Mouse (Mus musculus) ovary, postnatal 36 days (tissue): ENCODE measurements around the gene Hvcn1.
"Not testable (repeated sequence)": the region's sequence is repeated elsewhere in the genome, so short reads cannot be mapped to it uniquely, and the experiment has no call there.

Experiments
- DNase-seq: peaks from one replicate; pipeline ENCODE4 v3.0.0; 2022; ENCODE audit warnings: low spot score, mixed read lengths

Gene Hvcn1

DNA sequence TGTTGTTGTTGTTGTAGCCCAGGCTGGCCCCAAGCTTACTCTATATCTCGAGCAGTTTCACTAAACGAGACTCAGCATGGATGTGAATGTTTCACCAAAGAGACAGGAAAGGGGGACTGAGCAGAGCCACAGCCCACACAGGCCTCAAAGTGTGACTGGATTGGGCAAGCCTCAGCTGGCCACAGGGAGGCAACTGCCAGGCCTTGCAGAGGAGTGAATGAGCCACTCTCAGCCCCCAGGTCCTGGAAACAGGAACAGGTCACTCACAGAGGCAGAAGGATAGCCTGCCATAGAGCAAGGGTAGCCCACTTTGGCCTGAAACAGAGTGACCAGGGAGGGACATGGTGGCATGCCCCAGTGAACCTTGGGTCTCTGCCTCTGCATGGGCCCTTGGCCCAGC is 2.4 kb upstream of the Hvcn1 start:
- no peak for DNase-seq

- no peak for DNase-seq
These were observed 2.3 kb downstream of the Hvcn1 start for GRCm38 (mm10) chr5:122208909-122209308.

- DNase-seq: peak; percentile 49
These were observed 3.2 kb downstream of the Hvcn1 start for GRCm38 (mm10) chr5:122209591-122210368.

DNA sequence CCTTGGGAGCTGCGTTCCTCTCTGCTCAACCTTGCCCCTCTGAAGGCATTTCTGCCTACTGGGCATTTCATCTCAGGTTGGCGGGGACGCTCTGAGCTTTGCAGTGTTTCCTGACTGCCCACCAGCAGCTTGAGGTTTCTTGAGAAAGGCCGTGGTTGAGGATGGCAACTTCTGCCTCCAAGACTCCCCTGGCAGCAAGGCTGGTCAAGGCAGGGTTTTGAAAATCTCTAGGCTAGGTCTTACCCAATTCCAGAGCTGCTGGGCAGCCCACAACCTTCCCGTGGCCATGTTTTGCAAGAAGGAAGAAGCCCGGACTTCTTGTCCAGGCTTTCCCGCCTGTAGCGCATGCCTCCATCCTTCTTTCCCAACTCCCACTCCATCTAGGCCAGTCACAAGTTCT is 4.3 kb downstream of the Hvcn1 start:
- DNase-seq: no peak

DNA sequence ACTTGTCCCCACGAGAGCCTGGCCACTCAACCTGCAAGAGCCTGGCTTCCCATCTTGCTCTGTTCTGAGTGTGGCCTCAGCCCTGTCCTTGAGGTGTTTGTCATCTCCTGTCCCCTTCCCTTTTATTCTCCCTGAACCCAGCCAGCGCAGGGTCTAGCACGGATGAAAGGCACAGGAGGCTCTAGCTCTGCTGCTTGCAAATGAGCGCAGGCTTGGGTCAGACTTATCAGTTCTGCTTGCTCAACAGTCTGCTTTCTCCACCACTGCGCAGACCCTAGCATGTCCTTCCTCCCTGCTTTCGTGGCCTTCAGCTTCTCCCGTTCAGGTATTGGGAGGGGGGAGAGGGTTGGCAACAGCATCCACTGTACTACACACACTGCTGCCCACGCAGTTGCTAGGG is 5.5 kb downstream of the Hvcn1 start:
- DNase-seq: no peak

DNA sequence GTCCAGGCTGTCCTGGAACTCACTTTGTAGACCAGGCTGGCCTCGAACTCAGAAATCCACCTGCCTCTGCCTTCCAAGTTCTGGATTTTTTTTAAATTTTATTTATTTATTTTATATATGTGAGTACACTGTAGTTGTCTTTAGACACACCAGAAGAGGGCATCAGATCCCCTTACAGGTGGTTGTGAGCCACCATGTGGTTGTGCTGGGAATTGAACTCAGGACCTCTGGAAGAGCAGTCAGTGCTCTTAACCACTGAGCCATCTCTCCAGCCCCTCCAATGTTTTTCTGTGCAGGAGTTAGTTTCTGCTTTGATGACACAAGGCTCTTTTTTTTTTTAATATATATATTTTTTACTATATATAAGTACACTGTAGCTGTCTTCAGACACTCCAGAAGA is 6.2 kb downstream of the Hvcn1 start:
- not testable (repeated sequence) for DNase-seq

DNA sequence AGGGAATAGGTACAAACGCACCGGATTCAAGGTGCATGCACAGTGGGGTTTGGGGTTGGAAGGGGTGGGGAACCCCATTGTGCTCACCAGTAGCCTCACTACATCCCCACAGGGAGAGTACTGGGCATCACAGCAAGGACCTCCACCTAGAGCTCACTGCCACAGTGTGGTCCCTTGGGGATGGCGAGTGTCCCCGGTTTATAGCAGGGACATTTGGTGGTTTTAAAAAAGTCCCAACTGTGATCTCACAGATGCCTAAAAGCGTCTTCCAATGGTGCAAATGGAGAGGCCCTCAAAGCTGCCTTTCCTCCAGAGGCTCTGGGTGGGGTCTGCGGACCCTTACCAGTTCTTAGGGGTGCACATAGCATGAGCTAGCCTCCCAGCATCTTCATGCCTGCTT is 7.3 kb downstream of the Hvcn1 start:
- no peak for DNase-seq

- DNase-seq: no peak
These were observed 11.0 kb downstream of the Hvcn1 start for GRCm38 (mm10) chr5:122217636-122218035.

DNA sequence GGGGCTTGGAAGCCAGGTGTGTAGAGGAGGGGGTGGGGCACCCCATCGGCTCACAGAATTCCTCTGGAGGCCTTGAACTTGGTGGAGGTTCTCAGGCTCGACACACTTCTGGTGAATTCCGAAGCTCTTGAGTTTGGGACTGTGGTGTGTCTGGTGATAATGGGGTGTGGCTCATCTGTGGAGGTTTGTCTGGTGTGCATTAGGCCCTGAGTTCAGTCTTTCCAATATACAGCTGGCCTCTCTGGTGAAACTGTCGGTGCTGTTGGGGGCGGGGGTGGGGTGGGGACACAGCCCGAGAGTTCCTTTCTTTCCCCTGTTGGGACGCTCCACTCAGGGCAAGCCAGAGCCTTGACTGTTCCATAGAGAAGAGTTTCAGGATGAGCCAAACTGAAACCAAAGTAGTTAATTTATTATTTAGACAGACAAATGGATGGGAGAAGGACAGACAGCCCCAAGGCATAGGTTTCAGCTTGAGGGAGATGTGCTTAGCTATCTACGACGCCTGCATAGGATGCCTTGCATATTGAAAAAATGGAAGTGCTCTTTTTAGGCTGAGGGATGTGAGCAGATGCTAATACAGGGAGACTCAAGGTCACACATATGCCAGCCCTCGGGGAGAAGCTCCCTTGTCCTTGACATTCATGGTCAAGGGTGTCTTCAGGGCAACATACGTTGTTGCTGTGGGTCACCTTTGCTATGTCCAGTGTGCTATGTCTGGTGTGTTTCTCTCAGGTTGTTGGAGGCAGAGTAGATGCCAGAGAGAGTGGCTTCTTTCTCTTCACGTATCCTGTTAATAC is 11.7 kb downstream of the Hvcn1 start:
- DNase-seq: no peak

DNA sequence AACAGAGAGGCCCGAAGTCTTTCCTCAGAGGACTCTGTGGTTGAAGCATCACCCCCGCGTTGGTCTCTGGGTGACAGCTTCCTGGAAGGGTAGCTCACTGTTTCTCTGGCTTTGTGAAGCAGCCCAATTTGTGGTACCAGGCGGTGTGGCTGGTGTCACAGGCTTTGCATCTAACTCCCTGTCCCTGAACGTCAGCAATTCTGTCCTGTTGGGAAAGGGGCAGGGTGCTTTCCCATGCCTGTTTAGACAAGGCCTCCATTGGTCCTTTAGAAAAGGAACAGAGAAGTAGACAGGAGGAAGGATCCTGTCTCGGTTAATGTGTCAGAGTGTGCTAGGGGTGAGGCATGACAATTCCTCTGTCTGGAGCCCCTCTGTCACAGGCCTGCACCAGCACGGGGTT is 12.3 kb downstream of the Hvcn1 start:
- no peak for DNase-seq

GRCm38 (mm10) chr5:122219655-122220629 is 13.3 kb downstream of the Hvcn1 start:
- DNase-seq: no peak

DNA sequence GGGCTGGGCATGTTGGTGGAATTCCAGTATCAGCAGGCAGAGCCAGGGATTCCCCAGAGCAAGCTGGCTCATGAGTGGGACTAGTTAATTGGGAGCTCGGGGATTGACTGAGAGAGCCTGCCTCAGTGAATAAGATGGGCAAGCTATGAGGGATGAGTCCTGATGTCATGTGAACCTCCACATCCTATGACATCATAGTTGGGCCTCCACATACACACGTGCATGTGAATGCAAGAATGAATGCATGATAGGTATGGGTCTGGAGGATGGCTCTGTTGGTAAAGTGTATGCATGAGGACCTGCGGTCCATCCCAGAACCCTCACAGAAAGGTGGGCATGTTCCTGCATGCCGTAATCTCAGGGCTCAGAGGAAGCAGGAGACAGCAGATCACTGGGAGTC is 14.5 kb downstream of the Hvcn1 start:
- DNase-seq: no peak

- no peak for DNase-seq
These were observed 17.7 kb downstream of the Hvcn1 start for GRCm38 (mm10) chr5:122224291-122224690.

- DNase-seq: no peak
These were observed 21.7 kb downstream of the Hvcn1 start for GRCm38 (mm10) chr5:122228271-122228765.

GRCm38 (mm10) chr5:122228772-122229171 is 22.2 kb downstream of the Hvcn1 start:
- no peak for DNase-seq

GRCm38 (mm10) chr5:122230816-122231215 is 24.2 kb downstream of the Hvcn1 start:
- DNase-seq: no peak

DNA sequence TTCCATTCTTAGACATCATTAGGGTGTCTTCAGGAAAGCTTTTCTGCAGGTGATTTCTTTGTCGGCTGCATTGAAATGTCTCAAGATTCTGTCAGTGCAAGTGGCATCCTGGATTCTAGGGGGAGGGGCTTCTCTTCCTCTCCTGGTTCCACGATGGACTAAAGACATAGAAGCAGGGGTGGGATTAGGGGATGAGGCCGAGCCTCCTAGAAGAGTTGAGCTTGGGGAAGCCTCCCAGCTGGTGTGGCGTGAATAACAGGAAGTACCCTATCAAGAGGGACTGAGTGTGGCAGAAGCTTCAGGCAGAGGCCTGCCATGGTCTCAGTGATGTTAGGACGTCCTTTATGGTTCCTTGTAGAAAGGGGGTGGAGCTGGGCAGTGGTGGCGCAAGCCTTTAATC is 24.8 kb downstream of the Hvcn1 start:
- no peak for DNase-seq

DNA sequence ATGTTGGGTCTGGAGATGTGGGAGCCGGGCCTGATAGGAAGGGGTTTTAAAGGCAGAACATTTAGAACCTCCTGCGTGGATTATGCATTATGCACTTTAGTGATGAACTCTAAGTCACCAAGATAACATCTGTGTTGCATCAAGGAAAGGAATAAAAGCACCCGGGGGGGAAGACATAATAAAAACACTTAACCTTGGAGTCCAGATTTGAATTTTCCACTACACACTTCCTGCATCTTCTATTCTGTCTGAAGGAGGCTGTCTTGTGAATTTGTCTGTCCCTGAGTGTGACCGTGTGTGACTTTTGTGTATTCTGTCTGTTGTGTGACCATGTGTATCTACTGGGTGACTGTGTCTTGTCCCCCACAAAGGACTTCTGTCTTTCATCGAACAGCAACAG is 25.4 kb downstream of the Hvcn1 start:
- no peak for DNase-seq

GRCm38 (mm10) chr5:122233077-122233581 is 26.5 kb downstream of the Hvcn1 start:
- DNase-seq: no peak

DNA sequence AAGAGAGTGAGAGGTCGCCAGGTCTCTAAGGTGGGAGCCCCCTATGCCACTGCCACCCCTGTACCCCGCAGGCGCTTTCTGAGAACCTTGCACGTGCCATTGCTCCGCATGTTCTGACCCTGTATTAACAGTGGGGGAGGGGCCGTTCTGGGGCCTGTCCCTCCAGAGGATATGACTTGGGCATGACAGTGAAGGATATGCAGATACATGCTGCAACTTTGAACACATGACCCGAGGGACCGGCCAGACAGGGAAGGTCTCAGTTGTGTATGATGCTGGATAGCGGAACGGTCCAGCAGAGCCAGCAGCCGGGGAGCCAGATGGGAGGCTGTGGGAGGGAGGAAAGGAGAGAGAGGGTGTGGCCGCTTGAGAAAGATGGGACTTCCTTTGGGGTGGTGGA is 27.1 kb downstream of the Hvcn1 start:
- no peak for DNase-seq

DNA sequence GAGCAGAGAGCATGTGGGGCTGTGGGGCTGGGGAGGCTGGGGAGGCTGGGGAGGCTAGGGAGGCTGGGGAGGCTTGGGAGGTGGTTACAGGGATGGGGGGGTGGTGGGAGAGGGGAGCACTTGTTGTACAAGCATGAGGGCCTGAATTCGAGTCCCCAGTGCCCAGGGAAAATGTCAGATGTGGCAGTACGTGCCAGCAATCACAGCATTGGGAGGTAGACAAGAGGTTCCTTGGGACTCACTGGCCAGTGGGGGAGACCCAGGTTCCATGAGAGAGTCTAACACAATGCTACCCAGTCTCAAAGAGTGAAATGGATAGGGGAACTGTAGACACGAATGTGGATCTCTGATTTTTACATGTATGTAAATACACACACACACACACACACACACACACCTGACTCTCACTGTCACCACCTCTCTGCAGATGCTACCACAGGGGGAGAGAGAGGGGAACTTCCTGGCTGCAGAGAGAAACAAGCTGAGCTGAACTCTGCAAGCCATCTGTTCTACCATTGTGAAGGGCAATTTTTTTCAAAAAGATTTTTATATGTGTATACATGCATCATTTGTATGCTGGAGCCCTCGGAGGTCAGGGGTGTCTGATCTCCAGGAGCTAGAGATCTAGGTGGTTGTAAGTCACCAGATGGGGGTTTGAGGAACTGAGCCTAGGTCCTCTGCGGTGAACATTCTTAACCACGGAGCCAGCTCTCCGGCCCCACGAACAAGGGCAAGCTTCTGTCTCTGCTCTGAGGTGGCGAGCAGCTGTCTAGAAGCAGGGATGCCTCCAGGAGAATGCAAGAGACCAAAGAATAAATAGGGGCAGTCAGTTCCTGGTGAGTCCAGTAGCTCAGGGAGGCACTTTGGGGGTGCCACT is 28.0 kb downstream of the Hvcn1 start:
- no peak for DNase-seq
